Mouse (Mus musculus) thymus, adult 2 months (tissue): ENCODE measurements around the gene Cbarp.

Experiments
- CTCF ChIP-seq: fragments of 200-500 bp; IDR thresholded peaks from 2 replicates; pipeline ENCODE4 v1.5.1; 2012; ENCODE audit warnings: mild to moderate bottlenecking, control low read depth, low read length, moderate library complexity, borderline replicate concordance; ENCODE audit not compliant: control insufficient read depth, poor library complexity, insufficient read depth; ENCODE audit errors: extremely low read depth
- POLR2A ChIP-seq: fragments of 200-500 bp; IDR thresholded peaks from 2 replicates; pipeline ENCODE4 v1.6.1; 2012; ENCODE audit warnings: mild to moderate bottlenecking, low read length, control low read depth, moderate library complexity; ENCODE audit not compliant: control insufficient read depth, poor library complexity, insufficient read depth; ENCODE audit errors: extremely low read depth

GRCm38 (mm10) chr10:80179068-80180051, 38.7 kb upstream of the Cbarp start, which contains the start of gene Efna2:
- TF ChIP-seq CTCF (no peak), POLR2A (no peak)
